Mouse (Mus musculus) midbrain, embryonic 11.5 days (tissue): ENCODE results near the gene Rerg. TPM values are rescaled to one million over a fixed set of nuclear protein-coding genes. Genes with fewer than 3 reads are reported as not detected.

ENCODE experiments used
- ATAC-seq: fragments of 200-750 bp; cut with Nextera tagmentation; 2 replicates; pipeline ENCODE4 v1.8.0; 2017; ENCODE audit warnings: moderate TSS enrichment, moderate library complexity; ENCODE audit not compliant: low FRiP score
- DNase-seq: peaks from one replicate; pipeline ENCODE4 v3.0.0; 2015; ENCODE audit warnings: low spot score; ENCODE audit errors: missing footprints
- H3K27ac ChIP-seq: fragments of 300-500 bp; sonication (generic); 2 replicates; pipeline ENCODE4 v1.5.1; 2014; ENCODE audit warnings: low read depth, low read length
- H3K27me3 ChIP-seq: fragments of 300-500 bp; sonication (generic); 2 replicates; pipeline ENCODE4 v1.6.1; 2014; ENCODE audit warnings: mild to moderate bottlenecking, low read length, moderate library complexity, mixed read lengths; ENCODE audit not compliant: control insufficient read depth, insufficient read depth
- H3K36me3 ChIP-seq: fragments of 300-500 bp; sonication (generic); 2 replicates; pipeline ENCODE4 v1.6.1; 2014; ENCODE audit warnings: mild to moderate bottlenecking, low read length, moderate library complexity, mixed read lengths; ENCODE audit not compliant: control insufficient read depth, insufficient read depth
- H3K4me1 ChIP-seq: fragments of 300-500 bp; sonication (generic); 2 replicates; pipeline ENCODE4 v1.6.1; 2014; ENCODE audit warnings: low read length; ENCODE audit not compliant: control insufficient read depth, insufficient read depth
- H3K4me2 ChIP-seq: fragments of 300-500 bp; sonication (generic); 2 replicates; pipeline ENCODE4 v1.6.1; 2014; ENCODE audit warnings: mild to moderate bottlenecking, moderate library complexity
- H3K4me3 ChIP-seq: fragments of 300-500 bp; sonication (generic); 2 replicates; pipeline ENCODE4 v1.5.1; 2014; ENCODE audit warnings: low read depth, low read length
- H3K9ac ChIP-seq: fragments of 300-500 bp; sonication (generic); 2 replicates; pipeline ENCODE4 v1.6.1; 2014; ENCODE audit warnings: low read length
- H3K9me3 ChIP-seq: fragments of 300-500 bp; sonication (generic); 2 replicates; pipeline ENCODE4 v1.6.1; 2016; ENCODE audit warnings: low read length; ENCODE audit not compliant: control insufficient read depth
- WGBS: fragments of 180-500 bp; shearing (Covaris S2); extraction: QIAGEN DNeasy Blood & Tissue Kit; methylation state at CpG from one replicate; pipeline ENCODE4 v1.1.7; 2014; 5-methylcytosine and 5-hydroxymethylcytosine counted together
- polyA plus RNA-seq: library from polyadenylated mRNA; unstranded; fragments of >200 nt; fragmentation: Nextera tagmentation; extraction: Ambion mirVana; gene quantifications from 2 replicates; pipeline ENCODE4 v1.2.1, GENCODE M21; 2014

Gene Rerg
- polyA plus RNA-seq, 1 experiment from 2014 or later, result 1.00 TPM

DNA sequence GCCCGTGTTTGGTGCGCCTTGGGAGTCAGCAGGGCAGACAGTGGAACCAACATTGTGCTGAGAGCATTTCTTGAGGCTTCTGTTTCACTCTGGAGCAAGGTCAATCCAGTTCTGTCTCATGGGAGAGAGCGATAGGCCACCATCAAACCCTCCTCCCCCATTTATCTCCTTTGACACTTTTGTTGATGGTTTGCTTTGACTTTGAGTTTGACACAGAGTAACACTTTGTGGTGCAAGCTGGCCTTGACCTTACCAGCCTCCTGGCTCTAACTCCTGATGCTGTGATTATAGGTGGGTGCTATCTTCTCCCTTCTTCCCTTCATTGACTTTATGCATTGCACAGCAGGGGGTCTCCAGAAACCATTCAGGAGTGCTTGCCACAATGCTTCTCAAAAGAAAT is 30.9 kb upstream of the Rerg start:
- no peaks in the 10 kb centered on the region for H3K36me3 ChIP-seq
- no peak overlapping the region for H3K4me3 ChIP-seq
- DNase-seq (no peak), ATAC-seq (no peak)
- no peaks in the 10 kb centered on the region for H3K4me1 ChIP-seq
- WGBS, result 83% methylated on average over 3 of the region's 3 CpGs
- H3K27me3 ChIP-seq, result no peaks in the 10 kb centered on the region
- H3K4me2 ChIP-seq, result no peak overlapping the region
- H3K9me3 ChIP-seq, result no peaks in the 10 kb centered on the region
- H3K9ac ChIP-seq, result no peak overlapping the region
- H3K27ac ChIP-seq, result no peak overlapping the region

DNA sequence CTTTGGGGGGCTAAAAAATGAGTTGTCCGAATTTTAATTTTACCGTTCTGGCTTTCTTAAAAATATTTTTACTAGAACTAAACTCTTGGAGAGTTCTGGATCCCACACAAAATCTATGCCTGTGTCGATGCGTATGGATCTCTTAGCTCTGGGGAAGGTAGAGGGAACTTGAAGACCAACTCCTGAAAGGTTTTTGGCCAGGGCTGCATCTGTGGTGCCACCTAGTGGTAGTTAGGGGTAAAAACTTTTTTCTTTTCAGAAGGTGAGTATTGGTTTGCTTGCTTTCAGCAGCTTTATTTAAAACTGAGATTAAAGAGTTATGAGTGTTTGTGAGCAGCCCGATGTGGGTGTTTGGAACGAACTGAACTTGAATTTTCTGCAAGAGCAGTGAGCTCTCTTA is 21.8 kb upstream of the Rerg start:
- H3K27me3 ChIP-seq, result no peaks in the 10 kb centered on the region
- no peak overlapping the region for H3K27ac ChIP-seq
- 23% methylated on average over 6 of the region's 6 CpGs for WGBS
- H3K9ac ChIP-seq, result no peak overlapping the region
- peak; percentile 95 for DNase-seq
- H3K4me3 ChIP-seq, result no peak overlapping the region
- no peak overlapping the region for H3K4me2 ChIP-seq
- no peaks in the 10 kb centered on the region for H3K4me1 ChIP-seq
- no peaks in the 10 kb centered on the region for H3K9me3 ChIP-seq
- no peaks in the 10 kb centered on the region for H3K36me3 ChIP-seq
- ATAC-seq, result no peak

DNA sequence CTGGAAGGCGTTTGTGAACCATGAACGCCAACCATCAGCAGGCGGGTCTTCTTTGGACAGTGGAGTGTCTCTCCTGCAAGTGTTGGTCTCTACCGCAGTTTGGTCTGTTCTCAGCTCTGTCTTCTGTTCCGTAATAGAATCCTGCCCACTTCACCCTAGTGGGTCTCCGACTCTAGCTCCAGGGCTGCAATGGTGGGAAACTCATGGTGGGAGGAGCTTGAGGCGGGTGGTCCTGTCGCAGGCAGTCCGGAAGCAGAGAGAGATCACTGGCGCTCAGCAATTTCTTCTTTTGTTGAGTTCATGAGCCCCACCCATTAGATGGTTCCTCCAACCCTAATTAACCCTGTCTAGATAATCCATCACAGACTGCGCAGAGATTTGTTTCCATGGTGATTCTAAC is 20.7 kb upstream of the Rerg start:
- Histone ChIP-seq H3K4me1 (no peaks in the 10 kb centered on the region), H3K4me3 (no peak overlapping the region), H3K4me2 (no peak overlapping the region), H3K27ac (no peak overlapping the region), H3K36me3 (no peaks in the 10 kb centered on the region), H3K27me3 (no peaks in the 10 kb centered on the region), H3K9ac (no peak overlapping the region), H3K9me3 (no peaks in the 10 kb centered on the region)
- DNase-seq (no peak), ATAC-seq (no peak)
- 81% methylated on average over 11 of the region's 11 CpGs for WGBS

DNA sequence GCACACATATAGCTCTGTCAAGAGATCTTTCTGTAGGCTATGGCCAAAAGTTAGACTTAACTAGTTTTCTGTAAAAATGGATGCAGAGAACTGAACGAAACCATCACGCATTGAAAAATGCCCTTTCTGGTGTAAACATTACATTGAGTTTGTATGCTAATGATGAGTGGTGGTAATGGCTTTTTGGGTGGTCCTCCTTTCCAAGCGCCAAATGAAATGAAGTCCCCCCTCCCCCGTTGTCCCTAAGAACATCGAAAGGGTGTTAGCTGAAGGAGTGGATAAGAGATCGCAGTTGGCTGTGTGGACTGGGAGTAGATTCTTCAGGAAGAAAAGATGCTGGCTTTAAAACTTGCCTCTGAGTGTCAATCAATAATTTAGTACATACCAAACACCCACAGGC is 20.3 kb upstream of the Rerg start:
- ATAC-seq, result no peak
- H3K9me3 ChIP-seq, result no peaks in the 10 kb centered on the region
- no peaks in the 10 kb centered on the region for H3K36me3 ChIP-seq
- 91% methylated on average over 6 of the region's 6 CpGs for WGBS
- H3K4me1 ChIP-seq, result no peaks in the 10 kb centered on the region
- no peak overlapping the region for H3K9ac ChIP-seq
- H3K27me3 ChIP-seq, result no peaks in the 10 kb centered on the region
- no peak overlapping the region for H3K4me2 ChIP-seq
- no peak overlapping the region for H3K4me3 ChIP-seq
- no peak for DNase-seq
- H3K27ac ChIP-seq, result no peak overlapping the region

- 79% methylated on average over 11 of the region's 11 CpGs for WGBS
- Histone ChIP-seq H3K9me3 (no peaks in the 10 kb centered on the region), H3K9ac (no peak overlapping the region), H3K27me3 (no peaks in the 10 kb centered on the region), H3K4me3 (no peak overlapping the region), H3K27ac (no peak overlapping the region), H3K36me3 (no peaks in the 10 kb centered on the region), H3K4me2 (no peak overlapping the region), H3K4me1 (no peaks in the 10 kb centered on the region)
- peak; percentile 35; the same call in 1 of the 2 replicates for ATAC-seq
- no peak for DNase-seq
Observed at GRCm38 (mm10) chr6:137188375-137188926, 18.2 kb upstream of the Rerg start.

DNA sequence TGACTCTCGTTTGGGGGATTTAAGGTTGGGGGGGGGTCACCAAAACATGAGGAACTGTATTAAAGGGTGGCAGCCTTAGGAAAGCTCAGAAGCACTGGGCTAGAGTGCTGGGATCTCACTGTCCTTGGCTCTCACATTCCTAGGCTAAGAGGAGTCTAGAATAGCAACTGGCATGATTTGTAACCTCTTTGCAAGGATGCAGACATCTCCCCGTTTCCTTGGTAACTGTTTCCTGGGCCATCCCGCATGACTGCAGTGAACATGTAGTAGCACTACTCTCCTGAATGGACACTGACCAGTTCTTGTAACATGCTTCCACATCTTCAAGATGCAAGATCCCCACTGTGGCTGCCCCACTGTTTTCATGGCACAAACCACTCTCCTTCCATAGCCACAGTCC is 17.1 kb upstream of the Rerg start:
- Histone ChIP-seq H3K27ac (no peak overlapping the region), H3K9me3 (no peaks in the 10 kb centered on the region), H3K4me3 (no peak overlapping the region), H3K9ac (no peak overlapping the region), H3K4me1 (no peaks in the 10 kb centered on the region), H3K27me3 (no peaks in the 10 kb centered on the region), H3K4me2 (no peak overlapping the region), H3K36me3 (no peaks in the 10 kb centered on the region)
- 74% methylated on average over 3 of the region's 3 CpGs for WGBS
- no peak for DNase-seq
- ATAC-seq, result no peak

GRCm38 (mm10) chr6:137180636-137181035 is 10.3 kb upstream of the Rerg start:
- Histone ChIP-seq H3K4me1 (no peaks in the 10 kb centered on the region), H3K9ac (no peak overlapping the region), H3K27me3 (no peaks in the 10 kb centered on the region), H3K9me3 (no peaks in the 10 kb centered on the region), H3K4me3 (no peak overlapping the region), H3K4me2 (no peak overlapping the region), H3K36me3 (no peaks in the 10 kb centered on the region), H3K27ac (no peak overlapping the region)
- WGBS, result 88% methylated on average over 6 of the region's 6 CpGs
- no peak for ATAC-seq
- peak; percentile 60 for DNase-seq

- Histone ChIP-seq H3K36me3 (no peaks in the 10 kb centered on the region), H3K27me3 (no peaks in the 10 kb centered on the region), H3K4me3 (no peak overlapping the region), H3K27ac (no peak overlapping the region), H3K4me1 (no peaks in the 10 kb centered on the region), H3K4me2 (no peak overlapping the region), H3K9me3 (no peaks in the 10 kb centered on the region), H3K9ac (no peak overlapping the region)
- 79% methylated on average over 8 of the region's 8 CpGs for WGBS
- DNase-seq (peak; percentile 37), ATAC-seq (no peak)
Observed at GRCm38 (mm10) chr6:137180115-137180514, 9.8 kb upstream of the Rerg start.

DNA sequence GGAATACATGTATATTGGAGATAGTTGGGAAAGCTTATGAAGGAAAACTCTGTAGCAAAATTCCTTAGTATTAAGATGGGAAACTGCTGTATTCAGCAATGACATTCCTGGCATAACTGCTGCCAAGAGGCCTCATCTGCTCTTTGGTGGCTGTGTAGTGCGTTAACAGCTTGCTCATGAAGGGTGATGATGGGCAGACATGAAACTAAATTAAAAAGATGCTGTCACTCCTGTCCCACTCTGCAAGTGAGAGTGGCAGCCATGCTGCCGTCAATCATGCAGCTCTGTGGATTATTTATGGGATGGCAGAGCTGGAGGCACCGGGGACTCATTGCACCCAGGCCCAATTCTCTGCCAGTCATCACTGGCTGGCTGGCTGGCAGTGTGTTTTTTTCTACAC is 8.7 kb upstream of the Rerg start:
- ATAC-seq (no peak), DNase-seq (peak; percentile 60)
- H3K4me3 ChIP-seq, result no peak overlapping the region
- H3K4me1 ChIP-seq, result no peaks in the 10 kb centered on the region
- H3K9ac ChIP-seq, result no peak overlapping the region
- H3K27me3 ChIP-seq, result no peaks in the 10 kb centered on the region
- no peaks in the 10 kb centered on the region for H3K36me3 ChIP-seq
- H3K4me2 ChIP-seq, result no peak overlapping the region
- no peak overlapping the region for H3K27ac ChIP-seq
- H3K9me3 ChIP-seq, result no peaks in the 10 kb centered on the region
- 81% methylated on average over 3 of the region's 3 CpGs for WGBS

GRCm38 (mm10) chr6:137170646-137171045 is 349 bp upstream of the Rerg start:
- no peaks in the 10 kb centered on the region for H3K9me3 ChIP-seq
- WGBS, result 40% methylated on average over 7 of the region's 7 CpGs
- H3K9ac ChIP-seq, result no peak overlapping the region
- H3K27me3 ChIP-seq, result peaks cover 10% of the 10 kb centered on the region
- no peaks in the 10 kb centered on the region for H3K36me3 ChIP-seq
- no peak for ATAC-seq
- peak; percentile 79 for DNase-seq
- H3K27ac ChIP-seq, result no peak overlapping the region
- H3K4me3 ChIP-seq, result no peak overlapping the region
- no peaks in the 10 kb centered on the region for H3K4me1 ChIP-seq
- no peak overlapping the region for H3K4me2 ChIP-seq
